8 mouse cellular contexts compared by ENCODE assay signal in the genomic region with DNA sequence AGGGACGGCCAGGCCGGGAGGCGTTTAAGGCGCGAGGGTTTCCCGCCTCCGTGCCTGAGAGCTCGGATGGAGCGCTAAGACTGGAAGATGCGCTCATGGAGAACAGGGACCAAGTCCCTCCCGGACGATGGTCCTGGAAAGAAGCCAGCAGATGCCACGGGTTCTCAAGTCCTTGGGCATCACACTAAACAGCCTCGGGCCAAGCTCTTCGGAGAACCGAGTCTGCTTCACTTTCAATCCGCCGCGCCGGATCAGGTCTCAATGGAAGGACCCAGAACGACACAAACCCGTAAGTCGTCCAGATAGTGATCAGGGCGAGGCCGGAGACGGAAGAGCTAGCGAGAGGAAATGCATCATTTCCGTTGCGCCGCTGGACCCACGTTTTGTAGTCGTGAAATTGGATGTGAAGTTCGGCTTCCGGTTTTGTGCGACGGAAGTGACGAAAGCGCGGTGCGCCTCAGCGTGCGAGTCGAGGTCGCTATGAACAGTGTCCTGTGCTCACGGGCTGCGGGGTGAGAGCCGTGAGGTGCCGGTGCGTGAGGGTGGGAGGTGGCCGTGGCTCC. TPM values are rescaled to one million over a fixed set of nuclear protein-coding genes. Genes with fewer than 3 reads are reported as not detected.
DNase-seq lines count a peak whose midpoint lies in the region; ATAC-seq lines count a peak whose summit lies in the region.

Gene BC003965, plus strand, starts transcription at position 426 of the 563 bp plus-strand sequence.

- peak within 1 kb of the TSS; percentile 75 for H3K4me3 ChIP-seq in hindbrain, embryonic 15.5 days

- ATAC-seq in hindbrain, embryonic 15.5 days (ENCODE audit: low FRiP score, low read depth) = peak; percentile 88

- H3K4me1 ChIP-seq in hindbrain, embryonic 15.5 days (replicated peaks) = peaks cover 32% of the 10 kb centered on the region

- no peaks in the 10 kb centered on the region for H3K9me3 ChIP-seq in hindbrain, embryonic 15.5 days

- peak; percentile 98 for DNase-seq in T-cell, adult 2 months (ENCODE audit: low spot score)
- peak; percentile 99 to 100 for DNase-seq in cerebellum, postnatal 36 days
- peak; percentile 99 for DNase-seq in frontal cortex, postnatal 36 days (ENCODE audit: low spot score in 2 of 2)
- peak; percentile 94 for DNase-seq in left cerebral cortex, adult 11 months (ENCODE audit: low spot score)
- DNase-seq in lung, postnatal 4 days = peak; percentile 97 to 98
- DNase-seq in retina, postnatal 7 days (ENCODE audit: low read depth, low spot score) = peak; percentile 99
- DNase-seq in urinary bladder, adult 2 months (ENCODE audit: low spot score) = peak; percentile 93

- peak within 1 kb of the TSS; percentile 91 for H3K27ac ChIP-seq in hindbrain, embryonic 15.5 days (replicated peaks)

- peak within 1 kb of the TSS; percentile 95 for H3K4me2 ChIP-seq in hindbrain, embryonic 15.5 days

- H3K9ac ChIP-seq in hindbrain, embryonic 15.5 days = peak within 1 kb of the TSS; percentile 89

- H3K36me3 ChIP-seq in hindbrain, embryonic 15.5 days = no peaks in the 10 kb centered on the region

- no peaks in the 10 kb centered on the region for H3K27me3 ChIP-seq in hindbrain, embryonic 15.5 days

- WGBS in hindbrain, embryonic 15.5 days = under 1% methylated on average over 50 of the region's 50 CpGs

RNA-seq across cellular contexts. Expression of gene BC003965, which starts in this region (rescaled TPM):
- polyA plus RNA-seq in hindbrain, embryonic 15.5 days (2015; fragmentation: Nextera tagmentation; extraction: Ambion mirVana) = 31.1 and 31.5 TPM in 2 replicates
- 16.5 and 20.9 TPM in 2 replicates for polyA plus RNA-seq in urinary bladder, adult 2 months (2012; rRNA removed)

Comparison
In these comparisons a context has a peak if more than half of its experiments do, and no peak if none do; other contexts are left out.
1. Peak in every context shown above with its lines: DNase-seq, ATAC-seq, H3K4me3 ChIP-seq and H3K27ac ChIP-seq.